Mouse (Mus musculus) lung, postnatal 0 days (tissue): ENCODE results near the gene Ccdc36. TPM values are rescaled to one million over a fixed set of nuclear protein-coding genes. Genes with fewer than 3 reads are reported as not detected.

ENCODE experiments used
- ATAC-seq: fragments of 200-750 bp; cut with Nextera tagmentation; 2 replicates; pipeline ENCODE4 v1.8.0; 2017; ENCODE audit warnings: moderate library complexity
- DNase-seq: peaks from one replicate; pipeline ENCODE4 v3.0.0-alpha.2; 2016; ENCODE audit warnings: low spot score
- H3K27ac ChIP-seq: fragments of 300-500 bp; sonication (generic); 2 replicates; pipeline ENCODE4 v1.5.1; 2014; ENCODE audit warnings: antibody characterized with exemption, mild to moderate bottlenecking, low read length, mixed read lengths
- H3K27me3 ChIP-seq: fragments of 300-500 bp; sonication (generic); replicated peaks from 2 replicates; pipeline ENCODE4 v1.6.1; 2014; ENCODE audit warnings: low read length, mixed read lengths; ENCODE audit not compliant: insufficient read depth
- H3K36me3 ChIP-seq: fragments of 300-500 bp; sonication (generic); 2 replicates; pipeline ENCODE4 v1.6.1; 2014; ENCODE audit warnings: low read length, mixed read lengths; ENCODE audit not compliant: insufficient read depth
- H3K4me1 ChIP-seq: fragments of 300-500 bp; sonication (generic); 2 replicates; pipeline ENCODE4 v1.6.1; 2014; ENCODE audit warnings: antibody characterized with exemption, low read depth, low read length, mixed read lengths; ENCODE audit not compliant: insufficient read depth
- H3K4me2 ChIP-seq: fragments of 300-500 bp; sonication (generic); replicated peaks from 2 replicates; pipeline ENCODE4 v1.6.1; 2014; ENCODE audit warnings: low read depth, mild to moderate bottlenecking, low read length, moderate library complexity, mixed read lengths
- H3K4me3 ChIP-seq: fragments of 300-500 bp; sonication (generic); 2 replicates; pipeline ENCODE4 v1.5.1; 2014; ENCODE audit warnings: low read depth, low read length
- H3K9ac ChIP-seq: fragments of 300-500 bp; sonication (generic); replicated peaks from 2 replicates; pipeline ENCODE4 v1.6.1; 2014; ENCODE audit warnings: low read depth, mild to moderate bottlenecking
- H3K9me3 ChIP-seq: fragments of 300-500 bp; sonication (generic); 2 replicates; pipeline ENCODE4 v1.6.1; 2016; ENCODE audit warnings: low read length, mixed read lengths
- CTCF ChIP-seq: IDR thresholded peaks from 2 replicates; pipeline ENCODE4 v1.5.1; 2016; ENCODE audit warnings: antibody characterized with exemption, mild to moderate bottlenecking
- EP300 ChIP-seq: IDR thresholded peaks from 2 replicates; pipeline ENCODE4 v1.6.1; 2016; ENCODE audit warnings: antibody characterized with exemption, mild to moderate bottlenecking, control low read depth
- WGBS: fragments of 180-500 bp; shearing (Covaris S2); extraction: QIAGEN DNeasy Blood & Tissue Kit; methylation state at CpG from one replicate; pipeline ENCODE4 v1.1.7; 2014; 5-methylcytosine and 5-hydroxymethylcytosine counted together
- polyA plus RNA-seq: library from polyadenylated mRNA; unstranded; fragments of >200 nt; fragmentation: Nextera tagmentation; extraction: Ambion mirVana; gene quantifications from 2 replicates; pipeline ENCODE4 v1.2.1, GENCODE M21; 2015

Gene Ccdc36
- polyA plus RNA-seq, 1 experiment from 2014 or later: 0.31 TPM

GRCm38 (mm10) chr9:108454429-108454828 lies 26.1 kb upstream of the Ccdc36 start:
- Histone ChIP-seq H3K9ac (no peak overlapping the region), H3K36me3 (no peaks in the 10 kb centered on the region), H3K27me3 (no peaks in the 10 kb centered on the region), H3K4me1 (peaks cover 19% of the 10 kb centered on the region; the same call in 1 of the 2 replicates), H3K27ac (no peak overlapping the region), H3K4me2 (no peak overlapping the region), H3K9me3 (no peaks in the 10 kb centered on the region), H3K4me3 (no peak overlapping the region)
- TF ChIP-seq EP300 (no peak), CTCF (no peak)
- WGBS: 83% methylated on average over 6 of the region's 6 CpGs
- DNase-seq (no peak), ATAC-seq (no peak)

- H3K27me3 ChIP-seq: no peaks in the 10 kb centered on the region
- WGBS: 68% methylated on average over 4 of the region's 4 CpGs
- H3K4me1 ChIP-seq: peaks cover 19% of the 10 kb centered on the region; the same call in 1 of the 2 replicates
- H3K36me3 ChIP-seq: no peaks in the 10 kb centered on the region
- H3K9ac ChIP-seq: no peak overlapping the region
- H3K9me3 ChIP-seq: no peaks in the 10 kb centered on the region
- H3K27ac ChIP-seq: no peak overlapping the region
- DNase-seq (no peak), ATAC-seq (no peak)
- H3K4me2 ChIP-seq: no peak overlapping the region
- TF ChIP-seq CTCF: no peak
- no peak for TF ChIP-seq EP300
- H3K4me3 ChIP-seq: no peak overlapping the region
These were observed 25.2 kb upstream of the Ccdc36 start for GRCm38 (mm10) chr9:108453458-108453857.

GRCm38 (mm10) chr9:108452911-108453310 lies 24.6 kb upstream of the Ccdc36 start:
- ATAC-seq (peak; percentile 5; the same call in 1 of the 2 replicates), DNase-seq (no peak)
- WGBS: 42% methylated on average over 6 of the region's 6 CpGs
- Histone ChIP-seq H3K36me3 (0 out of 2 replicates have a peak, but pooled peaks cover 3% of the 10 kb centered on the region), H3K9ac (peak overlapping the region; percentile 60; the same call in 1 of the 2 replicates), H3K4me2 (peak overlapping the region; percentile 98), H3K27me3 (no peaks in the 10 kb centered on the region), H3K4me1 (peaks cover 19% of the 10 kb centered on the region; the same call in 1 of the 2 replicates), H3K27ac (no peak overlapping the region), H3K9me3 (no peaks in the 10 kb centered on the region), H3K4me3 (peak overlapping the region; percentile 59)
- TF ChIP-seq CTCF: no peak
- no peak for TF ChIP-seq EP300

GRCm38 (mm10) chr9:108452291-108452906 lies 24.1 kb upstream of the Ccdc36 start:
- DNase-seq: peak; percentile 90
- ATAC-seq: peak; percentile 88
- Histone ChIP-seq H3K27ac (peak overlapping the region; percentile 57), H3K36me3 (0 out of 2 replicates have a peak, but pooled peaks cover 3% of the 10 kb centered on the region), H3K27me3 (no peaks in the 10 kb centered on the region), H3K9ac (peak overlapping the region; percentile 60), H3K4me2 (peak overlapping the region; percentile 98), H3K4me3 (peak overlapping the region; percentile 59), H3K4me1 (peaks cover 19% of the 10 kb centered on the region; the same call in 1 of the 2 replicates), H3K9me3 (no peaks in the 10 kb centered on the region)
- 1% methylated on average over 39 of the region's 40 CpGs for WGBS
- peak; percentile 90 for TF ChIP-seq CTCF
- TF ChIP-seq EP300: no peak

- Histone ChIP-seq H3K9ac (peak overlapping the region; percentile 60), H3K36me3 (0 out of 2 replicates have a peak, but pooled peaks cover 3% of the 10 kb centered on the region), H3K27me3 (no peaks in the 10 kb centered on the region), H3K4me1 (peaks cover 19% of the 10 kb centered on the region; the same call in 1 of the 2 replicates), H3K4me3 (peak overlapping the region; percentile 59), H3K27ac (no peak overlapping the region), H3K9me3 (no peaks in the 10 kb centered on the region), H3K4me2 (peak overlapping the region; percentile 98)
- TF ChIP-seq EP300 (no peak), CTCF (no peak)
- WGBS: 40% methylated on average over 6 of the region's 6 CpGs
- DNase-seq (no peak), ATAC-seq (no peak)
These were observed 23.4 kb upstream of the Ccdc36 start for GRCm38 (mm10) chr9:108451519-108452160.

GRCm38 (mm10) chr9:108451170-108451493 lies 22.8 kb upstream of the Ccdc36 start:
- Histone ChIP-seq H3K9ac (no peak overlapping the region), H3K27me3 (no peaks in the 10 kb centered on the region), H3K4me3 (no peak overlapping the region), H3K9me3 (no peaks in the 10 kb centered on the region), H3K36me3 (0 out of 2 replicates have a peak, but pooled peaks cover 3% of the 10 kb centered on the region), H3K27ac (no peak overlapping the region), H3K4me2 (0 out of 2 replicates have a peak overlapping the region, but pooled peaks have one; percentile 98), H3K4me1 (peaks cover 19% of the 10 kb centered on the region; the same call in 1 of the 2 replicates)
- no peak for ATAC-seq
- WGBS: 72% methylated on average over 6 of the region's 6 CpGs
- TF ChIP-seq CTCF (no peak), EP300 (no peak)
- DNase-seq: no peak
